Mouse (Mus musculus): ENCODE measurements at regions not wholly inside any gene's neighbourhood (a gene's known extent, or its start where the extent isn't known, plus 50 kb on each side); places are given as distances from the start of the nearest gene placed in this dataset.
A peak's percentile ranks its signal among the peaks of the same experiment; 100 is the strongest.

GRCm38 (mm10) chr9:87323690-87324089 is 68.4 kb upstream of the Cep162 start:
- no peak for ATAC-seq (ENCODE audit: insufficient number of reproducible peaks, low FRiP score, low TSS enrichment, low read depth)
- Histone ChIP-seq H3K27ac (no peak overlapping the region), H3K4me1 (peaks cover 19% of the 10 kb centered on the region), H3K36me3 (no peaks in the 10 kb centered on the region), H3K9me3 (no peaks in the 10 kb centered on the region), H3K4me3 (no peak overlapping the region), H3K27me3 (no peaks in the 10 kb centered on the region), H3K4me2 (no peak overlapping the region), H3K9ac (no peak overlapping the region)
- 48% methylated on average over 2 of the region's 2 CpGs for WGBS

GRCm38 (mm10) chr9:87320758-87321157 is 65.4 kb upstream of the Cep162 start:
- Histone ChIP-seq H3K27ac (no peak overlapping the region), H3K4me2 (no peak overlapping the region), H3K4me3 (no peak overlapping the region), H3K4me1 (peaks cover 19% of the 10 kb centered on the region), H3K36me3 (no peaks in the 10 kb centered on the region), H3K27me3 (no peaks in the 10 kb centered on the region), H3K9ac (no peak overlapping the region), H3K9me3 (no peaks in the 10 kb centered on the region)
- no peak for ATAC-seq (ENCODE audit: insufficient number of reproducible peaks, low FRiP score, low TSS enrichment, low read depth)
- WGBS: 66% methylated on average over 13 of the region's 13 CpGs

GRCm38 (mm10) chr9:87318767-87319166 is 63.4 kb upstream of the Cep162 start:
- H3K4me1 ChIP-seq: peaks cover 19% of the 10 kb centered on the region
- no peaks in the 10 kb centered on the region for H3K27me3 ChIP-seq
- no peaks in the 10 kb centered on the region for H3K9me3 ChIP-seq
- no peak overlapping the region for H3K4me3 ChIP-seq
- H3K36me3 ChIP-seq: no peaks in the 10 kb centered on the region
- peak; percentile 12; the same call in 1 of the 2 replicates for ATAC-seq (ENCODE audit: insufficient number of reproducible peaks, low FRiP score, low TSS enrichment, low read depth)
- H3K4me2 ChIP-seq: no peak overlapping the region
- 31% methylated on average over 7 of the region's 7 CpGs for WGBS
- 0 out of 2 replicates have a peak overlapping the region, but pooled peaks have one; percentile 47 for H3K27ac ChIP-seq
- H3K9ac ChIP-seq: no peak overlapping the region

GRCm38 (mm10) chr9:87310150-87310549 is 54.8 kb upstream of the Cep162 start:
- Histone ChIP-seq H3K4me1 (no peaks in the 10 kb centered on the region), H3K4me2 (no peak overlapping the region), H3K9me3 (no peaks in the 10 kb centered on the region), H3K27ac (no peak overlapping the region), H3K9ac (no peak overlapping the region), H3K4me3 (no peak overlapping the region), H3K36me3 (no peaks in the 10 kb centered on the region), H3K27me3 (no peaks in the 10 kb centered on the region)
- no peak for ATAC-seq (ENCODE audit: insufficient number of reproducible peaks, low FRiP score, low TSS enrichment, low read depth)
- 63% methylated on average over 6 of the region's 6 CpGs for WGBS
